Mouse (Mus musculus) lung, embryonic 14.5 days (tissue): Measurements from ENCODE around the gene Tuba1c. TPM values are rescaled to one million over a fixed set of nuclear protein-coding genes. Genes with fewer than 3 reads are reported as not detected.
A peak's percentile ranks its signal among the peaks of the same experiment; 100 is the strongest.
"Not testable (repeated sequence)": the region's sequence is repeated elsewhere in the genome, so short reads cannot be mapped to it uniquely, and the experiment has no call there.

ENCODE experiments used
- ATAC-seq: fragments of 200-750 bp; cut with Nextera tagmentation; 2 replicates; pipeline ENCODE4 v1.8.0; 2017; ENCODE audit warnings: mild to moderate bottlenecking, moderate TSS enrichment, moderate library complexity; ENCODE audit not compliant: insufficient read depth
- DNase-seq: peaks from one replicate; pipeline ENCODE4 v3.0.0-alpha.2; 2015
- H3K27ac ChIP-seq: fragments of 300-500 bp; sonication (generic); 2 replicates; pipeline ENCODE4 v1.5.1; 2014; ENCODE audit warnings: low read depth, mild to moderate bottlenecking, moderate library complexity
- H3K27me3 ChIP-seq: fragments of 300-500 bp; sonication (generic); 2 replicates; pipeline ENCODE4 v1.6.1; 2014; ENCODE audit warnings: low read length, control low read depth; ENCODE audit not compliant: insufficient read depth
- H3K36me3 ChIP-seq: fragments of 300-500 bp; sonication (generic); 2 replicates; pipeline ENCODE4 v1.6.1; 2014; ENCODE audit warnings: control low read depth; ENCODE audit not compliant: insufficient read depth
- H3K4me1 ChIP-seq: fragments of 300-500 bp; sonication (generic); 2 replicates; pipeline ENCODE4 v1.6.1; 2014; ENCODE audit warnings: antibody characterized with exemption, control low read depth; ENCODE audit not compliant: insufficient read depth
- H3K4me2 ChIP-seq: fragments of 300-500 bp; sonication (generic); 2 replicates; pipeline ENCODE4 v1.6.1; 2014; ENCODE audit warnings: mild to moderate bottlenecking
- H3K4me3 ChIP-seq: fragments of 300-500 bp; sonication (generic); 2 replicates; pipeline ENCODE4 v1.5.1; 2014; ENCODE audit warnings: low read depth, low read length
- H3K9ac ChIP-seq: fragments of 300-500 bp; sonication (generic); 2 replicates; pipeline ENCODE4 v1.6.1; 2014
- H3K9me3 ChIP-seq: fragments of 300-500 bp; sonication (generic); 2 replicates; pipeline ENCODE4 v1.6.1; 2016; ENCODE audit warnings: low read depth, low read length, control low read depth
- CTCF ChIP-seq: IDR thresholded peaks from 2 replicates; pipeline ENCODE4 v1.5.1; 2016; ENCODE audit warnings: antibody characterized with exemption, low read depth
- WGBS: fragments of 180-500 bp; shearing (Covaris S2); extraction: QIAGEN DNeasy Blood & Tissue Kit; methylation state at CpG from one replicate; pipeline ENCODE4 v1.1.7; 2014; 5-methylcytosine and 5-hydroxymethylcytosine counted together
- polyA plus RNA-seq: library from polyadenylated mRNA; unstranded; fragments of >200 nt; fragmentation: Nextera tagmentation; extraction: Ambion mirVana; gene quantifications from 2 replicates; pipeline ENCODE4 v1.2.1, GENCODE M21; 2014

Gene Tuba1c
- polyA plus RNA-seq, 1 experiment from 2014 or later = 232 TPM

DNA sequence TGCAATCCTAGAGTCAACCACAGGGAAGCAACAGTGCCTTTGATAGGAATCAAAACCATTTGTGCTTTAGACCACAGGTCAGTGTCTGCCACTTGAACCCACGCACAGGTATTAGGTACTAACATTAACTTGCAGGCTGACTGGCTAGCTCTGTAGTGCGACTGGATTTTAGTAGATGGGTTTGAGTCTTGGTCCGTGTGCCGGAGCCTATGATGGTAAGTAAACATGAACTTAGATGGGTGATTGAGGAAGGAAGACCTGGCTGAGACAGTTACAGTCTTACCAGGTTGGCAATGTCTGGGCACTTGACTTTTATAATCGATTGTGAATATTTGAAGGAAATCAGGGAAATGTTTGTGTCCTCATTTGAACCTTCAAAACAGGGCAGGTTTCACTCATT lies 9.1 kb downstream of the Tuba1c start:
- Histone ChIP-seq H3K36me3 (peaks cover 39% of the 10 kb centered on the region), H3K27me3 (no peaks in the 10 kb centered on the region), H3K4me1 (no peaks in the 10 kb centered on the region), H3K9me3 (no peaks in the 10 kb centered on the region), H3K27ac (no peak overlapping the region), H3K4me3 (no peak overlapping the region), H3K4me2 (no peak overlapping the region), H3K9ac (no peak overlapping the region)
- no peak for ATAC-seq
- no peak for TF ChIP-seq CTCF
- WGBS = 84% methylated on average over 5 of the region's 5 CpGs
- DNase-seq = no peak

- H3K4me2 ChIP-seq = no peak overlapping the region
- no peak overlapping the region for H3K4me3 ChIP-seq
- no peak overlapping the region for H3K9ac ChIP-seq
- 62% methylated on average over 4 of the region's 4 CpGs for WGBS
- ATAC-seq (no peak), DNase-seq (no peak)
- H3K9me3 ChIP-seq = no peaks in the 10 kb centered on the region
- TF ChIP-seq CTCF = no peak
- H3K27me3 ChIP-seq = no peaks in the 10 kb centered on the region
- H3K4me1 ChIP-seq = no peaks in the 10 kb centered on the region
- peaks cover 37% of the 10 kb centered on the region for H3K36me3 ChIP-seq
- H3K27ac ChIP-seq = no peak overlapping the region
These were observed 9.6 kb downstream of the Tuba1c start for GRCm38 (mm10) chr15:99039306-99039705.

DNA sequence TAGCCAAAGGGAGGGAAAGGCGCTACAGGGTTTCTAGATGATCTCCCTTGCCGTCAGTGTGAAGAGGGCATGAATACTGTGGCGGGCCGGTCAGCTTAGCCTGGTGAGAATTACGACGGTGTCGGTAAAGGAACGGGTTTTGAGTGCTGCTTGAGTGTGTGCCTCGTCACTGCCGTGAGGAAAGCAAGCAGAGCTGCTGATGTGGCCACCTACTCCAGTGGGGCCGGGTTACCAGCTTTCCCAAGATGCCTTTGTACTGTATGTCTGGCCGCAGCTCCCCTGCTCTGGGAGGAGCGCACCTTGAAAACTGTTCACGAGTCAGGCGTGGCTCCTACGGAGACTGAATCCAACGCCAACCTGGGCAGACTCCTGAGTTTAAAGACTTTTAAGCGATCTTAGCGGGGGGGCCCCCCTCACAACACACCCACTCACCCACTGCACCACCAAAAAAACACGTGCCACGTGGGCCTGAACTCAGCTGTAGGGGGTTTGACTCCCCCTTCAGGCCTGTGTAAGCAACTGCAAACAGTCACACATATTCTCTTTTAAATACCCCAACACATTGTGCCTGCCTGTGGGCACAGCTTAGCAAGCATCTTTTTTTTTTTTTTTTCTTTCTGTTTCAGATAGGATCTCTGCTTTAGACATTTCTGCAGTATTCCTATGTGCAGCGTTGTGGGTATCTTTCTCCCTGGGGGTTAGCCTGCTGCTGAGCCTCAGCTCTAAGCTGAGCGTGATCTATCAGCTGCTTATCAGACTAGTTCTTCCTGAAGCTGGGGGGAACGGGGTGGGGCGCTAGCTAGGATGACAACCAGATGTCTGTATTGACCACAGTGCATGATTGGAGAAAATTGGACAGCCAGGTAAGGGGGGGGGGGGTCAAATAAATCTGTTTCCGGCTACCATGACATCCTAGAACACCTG lies 10.6 kb downstream of the Tuba1c start:
- no peak overlapping the region for H3K4me2 ChIP-seq
- H3K9me3 ChIP-seq = no peaks in the 10 kb centered on the region
- ATAC-seq (no peak), DNase-seq (no peak)
- TF ChIP-seq CTCF = peak; percentile 51
- H3K27ac ChIP-seq = no peak overlapping the region
- H3K4me3 ChIP-seq = no peak overlapping the region
- H3K36me3 ChIP-seq = peaks cover 28% of the 10 kb centered on the region
- no peaks in the 10 kb centered on the region for H3K4me1 ChIP-seq
- H3K9ac ChIP-seq = no peak overlapping the region
- H3K27me3 ChIP-seq = no peaks in the 10 kb centered on the region
- 49% methylated on average over 26 of the region's 26 CpGs for WGBS

DNA sequence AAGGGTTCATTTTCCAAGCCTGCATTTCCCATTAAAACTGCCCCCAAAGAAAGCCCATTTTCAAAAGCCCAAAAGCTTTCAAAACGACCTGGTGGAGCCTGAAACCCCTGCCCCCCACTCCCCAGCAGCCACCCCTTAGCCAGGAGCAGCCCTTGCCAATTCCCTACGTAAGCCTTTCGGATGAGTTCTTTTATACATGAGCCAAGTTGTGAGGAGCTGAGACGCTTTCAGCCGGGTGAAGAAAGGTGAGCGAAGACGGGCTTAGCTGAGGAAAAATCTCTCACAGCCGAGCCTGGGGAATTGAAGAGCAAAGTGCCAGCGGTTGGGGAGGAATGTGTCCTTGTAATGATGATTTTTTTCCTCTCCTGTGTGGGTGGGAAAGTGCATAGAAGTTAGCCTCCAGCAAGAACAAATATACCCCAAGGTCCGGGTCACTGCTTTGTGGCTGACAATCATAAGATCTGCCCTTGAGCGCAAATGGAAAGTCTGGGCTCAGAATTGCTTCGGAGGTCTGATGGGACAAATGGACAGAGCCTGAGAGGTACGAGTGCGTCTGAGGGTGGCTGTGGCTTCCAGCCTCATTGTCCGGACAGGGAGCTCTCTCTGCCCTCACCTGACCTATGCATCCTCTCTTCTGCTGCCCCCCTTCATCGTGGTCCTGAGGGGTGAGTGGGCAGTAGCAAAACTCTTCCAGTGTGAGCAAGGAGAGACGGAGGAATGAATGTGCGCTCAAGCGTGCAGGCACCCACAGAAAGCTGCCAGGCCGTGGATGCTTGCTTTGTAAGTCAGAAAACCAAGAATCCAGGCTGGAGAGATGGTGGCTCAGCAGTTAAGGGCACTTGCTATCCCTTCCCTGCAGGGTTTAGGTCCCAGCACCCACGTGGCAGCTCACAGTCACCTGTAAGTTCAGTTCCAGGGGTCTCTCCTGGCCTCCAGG lies 11.5 kb downstream of the Tuba1c start:
- no peaks in the 10 kb centered on the region for H3K9me3 ChIP-seq
- H3K27me3 ChIP-seq = no peaks in the 10 kb centered on the region
- H3K4me1 ChIP-seq = no peaks in the 10 kb centered on the region
- no peak for TF ChIP-seq CTCF
- no peak overlapping the region for H3K27ac ChIP-seq
- DNase-seq = no peak
- H3K4me2 ChIP-seq = no peak overlapping the region
- peaks cover 18% of the 10 kb centered on the region for H3K36me3 ChIP-seq
- no peak for ATAC-seq
- H3K4me3 ChIP-seq = no peak overlapping the region
- no peak overlapping the region for H3K9ac ChIP-seq
- 48% methylated on average over 21 of the region's 21 CpGs for WGBS

GRCm38 (mm10) chr15:99042334-99042733 lies 12.6 kb downstream of the Tuba1c start:
- ATAC-seq = no peak
- Histone ChIP-seq H3K9ac (no peak overlapping the region), H3K4me2 (no peak overlapping the region), H3K9me3 (no peaks in the 10 kb centered on the region), H3K27ac (no peak overlapping the region), H3K4me1 (no peaks in the 10 kb centered on the region), H3K4me3 (no peak overlapping the region), H3K27me3 (no peaks in the 10 kb centered on the region), H3K36me3 (peaks cover 11% of the 10 kb centered on the region)
- DNase-seq = no peak
- 79% methylated on average over 5 of the region's 5 CpGs for WGBS
- no peak for TF ChIP-seq CTCF

DNA sequence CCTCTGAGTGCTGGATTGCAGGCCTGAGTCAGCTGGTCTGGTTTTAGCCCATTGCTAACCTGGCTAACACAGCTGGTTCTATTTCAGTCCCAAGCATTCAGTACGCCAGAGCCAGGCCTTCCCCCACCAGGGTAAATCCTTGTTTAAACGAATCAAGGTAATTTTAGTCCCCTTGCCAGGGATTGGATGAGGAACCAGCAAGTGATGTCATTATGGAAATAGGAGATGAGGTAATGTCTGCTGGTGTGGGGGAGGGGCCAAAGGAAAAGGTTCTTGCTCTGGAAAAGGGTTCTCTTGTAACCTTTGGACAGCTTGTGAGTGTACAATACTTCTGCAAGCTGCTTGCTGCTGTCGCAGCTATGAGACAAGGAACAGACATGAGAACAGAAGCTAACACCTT lies 15.2 kb downstream of the Tuba1c start:
- no peaks in the 10 kb centered on the region for H3K4me1 ChIP-seq
- H3K36me3 ChIP-seq = no peaks in the 10 kb centered on the region
- no peak for TF ChIP-seq CTCF
- DNase-seq (no peak), ATAC-seq (no peak)
- H3K9ac ChIP-seq = no peak overlapping the region
- H3K9me3 ChIP-seq = no peaks in the 10 kb centered on the region
- H3K27me3 ChIP-seq = no peaks in the 10 kb centered on the region
- no peak overlapping the region for H3K4me3 ChIP-seq
- H3K4me2 ChIP-seq = no peak overlapping the region
- 37% methylated on average over 3 of the region's 3 CpGs for WGBS
- no peak overlapping the region; the same call in 1 of the 2 replicates for H3K27ac ChIP-seq

DNA sequence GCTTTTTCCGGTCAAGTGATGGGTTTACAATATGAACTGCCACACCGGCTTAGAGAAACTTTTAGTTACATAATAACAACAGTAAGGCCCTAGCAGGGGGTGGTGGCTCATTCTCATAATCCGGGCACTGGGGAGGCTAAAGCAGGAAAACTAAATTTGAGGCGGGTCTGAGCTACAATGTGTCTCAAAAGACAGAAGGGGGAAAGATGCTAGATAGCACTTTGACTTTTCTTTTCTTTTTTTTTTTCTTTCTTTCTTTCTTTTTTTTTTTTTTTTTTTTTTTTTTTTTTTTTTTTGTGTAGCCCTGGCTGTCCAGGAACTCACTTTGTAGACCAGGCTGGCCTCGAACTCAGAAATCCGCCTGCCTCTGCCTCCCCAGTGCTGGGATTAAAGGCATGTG lies 16.0 kb downstream of the Tuba1c start:
- H3K9ac ChIP-seq, H3K9me3 ChIP-seq, DNase-seq, H3K4me2 ChIP-seq, H3K4me1 ChIP-seq, H3K4me3 ChIP-seq, H3K36me3 ChIP-seq, H3K27ac ChIP-seq, ATAC-seq, H3K27me3 ChIP-seq: not testable (repeated sequence)
- 76% methylated on average over 6 of the region's 6 CpGs for WGBS
